ENCODE assay signal across 11 mouse cellular contexts in the genomic region with DNA sequence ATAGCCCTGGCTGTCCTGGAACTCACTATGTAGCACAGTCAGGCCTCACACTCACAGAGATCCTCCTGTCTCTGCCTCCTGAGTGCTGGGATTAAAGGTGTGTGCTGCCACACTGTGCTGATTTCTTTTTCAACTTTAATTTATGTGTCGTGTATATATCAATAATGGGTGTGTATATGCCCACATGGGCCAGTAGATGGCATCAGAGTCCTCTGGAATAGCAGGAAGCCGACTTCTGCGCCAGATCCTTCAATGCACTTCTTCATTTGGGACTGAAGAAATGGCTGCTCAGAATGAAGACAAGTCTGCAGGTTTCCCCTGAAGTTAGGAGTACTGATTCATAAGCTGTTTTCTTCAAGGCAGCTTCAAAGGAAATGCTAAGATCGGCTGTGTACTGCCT. TPM values are rescaled to one million over a fixed set of nuclear protein-coding genes. Genes with fewer than 3 reads are reported as not detected.
DNase-seq lines count a peak whose midpoint lies in the region; ATAC-seq and TF ChIP-seq lines count a peak whose summit lies in the region.
"Had no signal": no experiment of that assay in that cellular context is flagged by ENCODE, and none has a peak within 500 bp of the region (broad histone marks: within the 10 kb centered on the region; RNA-seq: fewer than 3 reads in every experiment).

No protein-coding gene starts in this region.

- no peak for ATAC-seq in kidney, postnatal 0 days (replicated peaks; ENCODE audit: low FRiP score, low read depth)
- no peak for ATAC-seq in Patski
- ATAC-seq in limb, embryonic 15.5 days (ENCODE audit: insufficient number of reproducible peaks, low FRiP score, low TSS enrichment, low read depth), result no peak
- no peak for ATAC-seq in erythroid progenitor cell, adult 5-6 weeks (replicated peaks; ENCODE audit: low FRiP score, poor library complexity, severe bottlenecking)

- H3K36me3 ChIP-seq in kidney, postnatal 0 days (ENCODE audit: insufficient read depth, low read length), result no peaks in the 10 kb centered on the region
- no peaks in the 10 kb centered on the region for H3K36me3 ChIP-seq in limb, embryonic 15.5 days
- H3K36me3 ChIP-seq: heart, embryonic 15.5 days had no signal

- H3K4me1 ChIP-seq in kidney, postnatal 0 days (replicated peaks; ENCODE audit: insufficient read depth, low read length), result no peaks in the 10 kb centered on the region
- H3K4me1 ChIP-seq in limb, embryonic 15.5 days, result no peaks in the 10 kb centered on the region
- H3K4me1 ChIP-seq: heart, embryonic 15.5 days had no signal

- H3K4me3 ChIP-seq in kidney, postnatal 0 days (replicated peaks; ENCODE audit: low read depth, low read length), result no peak overlapping the region
- no peak overlapping the region for H3K4me3 ChIP-seq in limb, embryonic 15.5 days
- H3K4me3 ChIP-seq: heart, embryonic 15.5 days had no signal

- H3K9me3 ChIP-seq in kidney, postnatal 0 days (replicated peaks; ENCODE audit: low read length), result no peaks in the 10 kb centered on the region
- peaks cover 4% of the 10 kb centered on the region; the same call in 1 of the 2 replicates for H3K9me3 ChIP-seq in limb, embryonic 15.5 days
- H3K9me3 ChIP-seq: heart, embryonic 15.5 days had no signal

- H3K4me2 ChIP-seq in kidney, postnatal 0 days (ENCODE audit: low read length), result no peak overlapping the region
- H3K4me2 ChIP-seq in limb, embryonic 15.5 days, result no peak overlapping the region
- H3K4me2 ChIP-seq: heart, embryonic 15.5 days had no signal

- peak; percentile 65 for TF ChIP-seq CTCF in kidney, postnatal 0 days (IDR thresholded peaks at IDR 0.05; ENCODE audit: low read depth)
- TF ChIP-seq CTCF in Patski (IDR thresholded peaks at IDR 0.05), result peak; percentile 65

- in situ Hi-C loops in Patski (cut with MboI; ENCODE audit: low pct_unique_long_range_greater_than_20kb), result loop anchor here (10.0 kb wide), 1 partner anchor 347 kb away; no protein-coding TSS in a partner anchor

- H3K9ac ChIP-seq in kidney, postnatal 0 days (ENCODE audit: low read depth, low read length), result no peak overlapping the region
- H3K9ac ChIP-seq in limb, embryonic 15.5 days, result no peak overlapping the region
- H3K9ac ChIP-seq: heart, embryonic 15.5 days had no signal

- H3K27me3 ChIP-seq in kidney, postnatal 0 days (ENCODE audit: insufficient read depth, low read length), result no peaks in the 10 kb centered on the region
- H3K27me3 ChIP-seq in Patski, result no peaks in the 10 kb centered on the region
- no peaks in the 10 kb centered on the region for H3K27me3 ChIP-seq in limb, embryonic 15.5 days
- H3K27me3 ChIP-seq: heart, embryonic 15.5 days had no signal

- POLR2A ChIA-PET in Patski (lab: Charles Lee), result no interaction called here

- no peak overlapping the region for H3K27ac ChIP-seq in kidney, postnatal 0 days
- peak overlapping the region; percentile 63 for H3K27ac ChIP-seq in limb, embryonic 15.5 days
- H3K27ac ChIP-seq: heart, embryonic 15.5 days had no signal

- CTCF ChIA-PET in Patski (lab: Charles Lee), result interaction anchor here (1.0 to 1.1 kb wide), 2 partner anchors 174 to 212 kb away, joined by 3 to 4 read pairs; no protein-coding TSS in a partner anchor

- DNase-seq in kidney, postnatal 0 days (ENCODE audit: low spot score), result peak; percentile 32
- no peak for DNase-seq in kidney, postnatal 14 days
- DNase-seq in B cell, adult 2 months, result peak; percentile 60 to 65
- DNase-seq in Patski (ENCODE audit: low read depth, low spot score), result no peak
- no peak for DNase-seq in urinary bladder, postnatal 25 days (ENCODE audit: low spot score)
- DNase-seq in frontal cortex, postnatal 36 days (ENCODE audit: low spot score in 2 of 2), result no peak
- DNase-seq: cerebellum, adult 2 months had no signal

- 38% methylated on average over 4 of the region's 4 CpGs for WGBS in kidney, postnatal 0 days
- 40% methylated on average over 4 of the region's 4 CpGs for WGBS in limb, embryonic 15.5 days

RNA-seq across cellular contexts. Expression of a gene that starts 30.4 kb away (rescaled TPM):
- not detected in 2 replicates for polyA plus RNA-seq in kidney, postnatal 0 days (2015; fragmentation: Nextera tagmentation; extraction: Ambion mirVana)
- not detected for polyA plus RNA-seq in Patski (2021)
- polyA plus RNA-seq in limb, embryonic 15.5 days (2015; fragmentation: Nextera tagmentation; extraction: Ambion mirVana), result not detected in 2 replicates
- total RNA-seq in erythroid progenitor cell, adult 5-6 weeks (2015; ENCODE audit: low replicate concordance), result not detected in 2 replicates
- total RNA-seq in erythroid progenitor cell, adult 5-6 weeks (2017; ENCODE audit: low replicate concordance), result not detected in 2 replicates
- polyA plus RNA-seq: heart, embryonic 15.5 days; lung, embryonic 16.5 days had no signal

RNA-seq across cellular contexts. Expression of a gene that starts 53.4 kb away (rescaled TPM):
- not detected in 2 replicates for polyA plus RNA-seq in kidney, postnatal 0 days (2015; fragmentation: Nextera tagmentation; extraction: Ambion mirVana)
- polyA plus RNA-seq in Patski (2021), result not detected
- not detected in 2 replicates for polyA plus RNA-seq in limb, embryonic 15.5 days (2015; fragmentation: Nextera tagmentation; extraction: Ambion mirVana)
- total RNA-seq in erythroid progenitor cell, adult 5-6 weeks (2015; ENCODE audit: low replicate concordance), result not detected in 2 replicates
- total RNA-seq in erythroid progenitor cell, adult 5-6 weeks (2017; ENCODE audit: low replicate concordance), result not detected in 2 replicates
- polyA plus RNA-seq: cerebellum, adult 2 months; lung, embryonic 16.5 days had no signal

Comparison
In these comparisons a context has a peak if more than half of its experiments do, and no peak if none do; other contexts are left out.
1. DNase-seq: peak in kidney, postnatal 0 days (single experiment) and B cell, adult 2 months (2 of 2); none in kidney, postnatal 14 days (single experiment), Patski (single experiment), urinary bladder, postnatal 25 days (single experiment) and frontal cortex, postnatal 36 days (0 of 2).